Mouse (Mus musculus) CH12.LX (cell line): ENCODE measurements around the gene Rcan2. TPM values are rescaled to one million over a fixed set of nuclear protein-coding genes. Genes with fewer than 3 reads are reported as not detected.

Source experiments
- DNase-seq: peaks from one replicate; pipeline ENCODE4 v3.0.0-alpha.2; 2013; ENCODE audit errors: extremely low read depth
- H3K27ac ChIP-seq: 2 replicates; pipeline ENCODE4 v1.5.1; 2012; ENCODE audit warnings: low read depth, mild to moderate bottlenecking, control low read depth, moderate library complexity; ENCODE audit not compliant: insufficient read depth
- H3K27me3 ChIP-seq: replicated peaks from 2 replicates; pipeline ENCODE3; 2012; ENCODE audit warnings: inconsistent platforms
- H3K36me3 ChIP-seq, 2 experiments: replicated peaks in 1 of 2; 2 replicates each; pipeline versions ENCODE3 to v1.6.1; 2012; ENCODE audit warnings: inconsistent platforms in 1 of 2, low read length in 1 of 2, mild to moderate bottlenecking in 1 of 2, mixed read lengths in 1 of 2, moderate library complexity in 1 of 2; ENCODE audit not compliant: control insufficient read depth in 1 of 2, insufficient read depth in 1 of 2
- H3K4me1 ChIP-seq, 2 experiments: 2 replicates each; pipeline ENCODE4 v1.6.1; 2012; ENCODE audit warnings: inconsistent platforms in 1 of 2, moderate library complexity in 1 of 2; ENCODE audit not compliant: insufficient read depth in 2 of 2, control insufficient read depth in 1 of 2
- H3K4me2 ChIP-seq: 2 replicates; pipeline ENCODE4 v1.6.1; 2012; ENCODE audit warnings: low read depth, mild to moderate bottlenecking, control low read depth; ENCODE audit not compliant: poor library complexity, insufficient read depth, severe bottlenecking
- H3K4me3 ChIP-seq, 3 experiments: fragments of 150-350 bp in 1 of 3; sonication (generic) in 1 of 3; replicated peaks in 1 of 3; 2 replicates each; pipeline versions ENCODE3 to v1.5.1; 2011 to 2012; ENCODE audit warnings: low read depth in 2 of 3, low read length in 2 of 3, mild to moderate bottlenecking in 2 of 3, moderate library complexity in 2 of 3, control low read depth in 1 of 3, improper control_type of control experiment in 1 of 3, inconsistent platforms in 1 of 3, mixed read lengths in 1 of 3; ENCODE audit not compliant: poor library complexity in 1 of 3
- H3K79me2 ChIP-seq: replicated peaks from 2 replicates; pipeline ENCODE4 v1.6.1; 2012; ENCODE audit warnings: mild to moderate bottlenecking, moderate library complexity; ENCODE audit not compliant: control insufficient read depth, poor library complexity, insufficient read depth, severe bottlenecking; ENCODE audit errors: extremely low read depth
- H3K9ac ChIP-seq: 2 replicates; pipeline ENCODE4 v1.6.1; 2012; ENCODE audit warnings: low read depth, mild to moderate bottlenecking, control low read depth, moderate library complexity; ENCODE audit not compliant: insufficient read depth
- H3K9me3 ChIP-seq: replicated peaks from 2 replicates; pipeline ENCODE3; 2012; ENCODE audit warnings: low read length, inconsistent platforms, mixed read lengths
- BHLHE40 ChIP-seq: IDR thresholded peaks from 2 replicates; pipeline ENCODE4 v1.6.1; 2011; ENCODE audit warnings: mild to moderate bottlenecking, low read depth, low read length, improper control_type of control experiment
- CTCF ChIP-seq, 2 experiments: IDR thresholded peaks in 1 of 2; conservative IDR thresholded peaks in 1 of 2; 2 replicates each; pipeline ENCODE4 v1.5.1; 2011 to 2012; ENCODE audit warnings: low read depth in 2 of 2, low read length in 2 of 2, improper control_type of control experiment in 1 of 2, inconsistent platforms in 1 of 2, mild to moderate bottlenecking in 1 of 2, moderate library complexity in 1 of 2
- E2F4 ChIP-seq: IDR thresholded peaks from 2 replicates; pipeline ENCODE4 v1.6.1; 2011; ENCODE audit warnings: low read depth, low read length, improper control_type of control experiment; ENCODE audit not compliant: insufficient replicate concordance
- EP300 ChIP-seq: IDR thresholded peaks from 2 replicates; pipeline ENCODE4 v1.6.1; 2011; ENCODE audit warnings: low read length, improper control_type of control experiment
- IRF4 ChIP-seq: IDR thresholded peaks from 2 replicates; pipeline ENCODE4 v1.6.1; 2014; ENCODE audit warnings: low read depth, mild to moderate bottlenecking, inconsistent platforms, low read length, improper control_type of control experiment
- KAT2A ChIP-seq: IDR thresholded peaks from 2 replicates; pipeline ENCODE4 v1.6.1; 2012; ENCODE audit warnings: low read length, improper control_type of control experiment, inconsistent platforms; ENCODE audit not compliant: insufficient replicate concordance
- MAFK ChIP-seq: IDR thresholded peaks from 2 replicates; pipeline ENCODE4 v1.6.1; 2011; ENCODE audit warnings: low read length, improper control_type of control experiment; ENCODE audit not compliant: insufficient replicate concordance
- MAX ChIP-seq: IDR thresholded peaks from 2 replicates; pipeline ENCODE4 v1.6.1; 2011; ENCODE audit warnings: low read length, improper control_type of control experiment
- MEF2A ChIP-seq: IDR thresholded peaks from 2 replicates; pipeline ENCODE4 v1.6.1; 2014; ENCODE audit warnings: low read depth, mild to moderate bottlenecking, inconsistent platforms, low read length, improper control_type of control experiment, borderline replicate concordance
- POLR2A ChIP-seq: IDR thresholded peaks from 2 replicates; pipeline ENCODE4 v1.6.1; 2011; ENCODE audit warnings: low read depth, mild to moderate bottlenecking, improper control_type of control experiment, low read length
- POLR2AphosphoS2 ChIP-seq: IDR thresholded peaks from 2 replicates; pipeline ENCODE4 v1.6.1; 2011; ENCODE audit warnings: low read depth, low read length, improper control_type of control experiment
- RAD21 ChIP-seq: IDR thresholded peaks from 2 replicates; pipeline ENCODE4 v1.6.1; 2011; ENCODE audit warnings: low read depth, mild to moderate bottlenecking, low read length, improper control_type of control experiment, moderate library complexity
- RCOR1 ChIP-seq: conservative IDR thresholded peaks from 2 replicates; pipeline ENCODE4 v1.6.1; 2012; ENCODE audit warnings: low read depth, mild to moderate bottlenecking, inconsistent platforms, low read length, improper control_type of control experiment
- SIN3A ChIP-seq: IDR thresholded peaks from 2 replicates; pipeline ENCODE4 v1.6.1; 2012; ENCODE audit warnings: low read length, improper control_type of control experiment, inconsistent platforms
- SMC3 ChIP-seq: IDR thresholded peaks from 2 replicates; pipeline ENCODE4 v1.6.1; 2011; ENCODE audit warnings: low read depth, low read length, improper control_type of control experiment
- TBP ChIP-seq: conservative IDR thresholded peaks from 2 replicates; pipeline ENCODE4 v1.6.1; 2011; ENCODE audit warnings: low read depth, low read length, improper control_type of control experiment
- TCF12 ChIP-seq: IDR thresholded peaks from 2 replicates; pipeline ENCODE4 v1.6.1; 2014; ENCODE audit warnings: low read depth, mild to moderate bottlenecking, inconsistent platforms, low read length, improper control_type of control experiment
- UBTF ChIP-seq: IDR thresholded peaks from 2 replicates; pipeline ENCODE4 v1.6.1; 2012; ENCODE audit warnings: low read depth, mild to moderate bottlenecking, inconsistent platforms, low read length, improper control_type of control experiment, moderate library complexity
- ZKSCAN1 ChIP-seq: IDR thresholded peaks from 2 replicates; pipeline ENCODE4 v1.6.1; 2012; ENCODE audit warnings: low read depth, inconsistent platforms, low read length, improper control_type of control experiment, borderline replicate concordance
- ZNF384 ChIP-seq: IDR thresholded peaks from 2 replicates; pipeline ENCODE4 v1.6.1; 2012; ENCODE audit warnings: low read depth, low read length, improper control_type of control experiment, inconsistent platforms
- dilution Hi-C: fragments of 300-500 bp; cut with MboI; formaldehyde crosslinking; loops from 2 replicates; pipeline ENCODE4 v1.14.3; 2020; ENCODE audit warnings: low sequenced_read_pairs; ENCODE audit not compliant: extremely low pct_unique_long_range_greater_than_20kb, extremely low pct_ligation_motif_present
- in situ Hi-C: fragments of 300-500 bp; cut with MboI; formaldehyde crosslinking; loops from 3 replicates; pipeline ENCODE4 v1.14.3; 2019; ENCODE audit warnings: low sequenced_read_pairs, low pct_ligation_motif_present, low pct_unique_long_range_greater_than_20kb, mixed read lengths
- polyA plus RNA-seq: library from polyadenylated mRNA; unstranded; fragments of >175 nt; gene quantifications from 2 replicates; pipeline ENCODE4 v1.2.1, GENCODE M21; 2012; ENCODE audit warnings: low read depth; ENCODE audit not compliant: insufficient read length
- total RNA-seq, 2 experiments: library from RNA; depleted of rRNA; stranded (reverse); fragments of 300-350 nt in 1 of 2; fragments of >200 nt in 1 of 2; gene quantifications; 2 replicates each; pipeline ENCODE4 v1.2.3; 2012 to 2014

The Rcan2 gene
- total and polyA plus RNA-seq, 3 experiments, result 0.32 to 1.5 TPM; not detected in 1

DNA sequence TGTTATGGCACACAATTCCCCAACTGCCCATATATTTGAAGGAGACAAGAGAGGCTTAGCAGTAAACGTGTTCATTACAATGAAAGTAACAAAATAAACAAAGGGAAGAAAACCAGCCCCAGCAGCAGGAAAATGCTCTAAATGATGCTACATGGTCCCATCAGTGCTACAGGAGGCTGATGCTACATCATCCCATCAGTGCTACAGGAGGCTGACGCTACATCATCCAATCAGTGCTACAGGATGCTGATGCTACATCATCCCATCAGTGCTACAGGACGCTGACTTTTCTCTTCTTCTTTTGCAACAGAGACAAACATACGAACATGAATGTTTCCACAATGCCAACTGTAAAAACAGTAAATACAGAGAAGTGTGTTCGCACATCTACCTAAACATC, 73.3 kb downstream of the Rcan2 start (continued):
- no peak for TF ChIP-seq KAT2A
- TF ChIP-seq E2F4, result no peak
- TF ChIP-seq POLR2AphosphoS2, result no peak

GRCm38 (mm10) chr17:43877425-43877824, 76.3 kb downstream of the Rcan2 start:
- Histone ChIP-seq H3K27me3 (peaks cover 9% of the 10 kb centered on the region), H3K4me2 (no peak overlapping the region), H3K79me2 (no peaks in the 10 kb centered on the region), H3K4me1 (no peaks in the 10 kb centered on the region), H3K9me3 (no peaks in the 10 kb centered on the region), H3K4me3 (no peak overlapping the region), H3K36me3 (no peaks in the 10 kb centered on the region), H3K9ac (no peak overlapping the region), H3K27ac (no peak overlapping the region)
- in situ Hi-C loops, result loop anchor here (25.0 kb wide), 1 partner anchor 160 kb away; no protein-coding TSS in a partner anchor
- dilution Hi-C loops, result no loop called here
- no peak for DNase-seq
- no peak for TF ChIP-seq TCF12
- TF ChIP-seq MAFK, result peak; percentile 73
- no peak for TF ChIP-seq MEF2A

DNA sequence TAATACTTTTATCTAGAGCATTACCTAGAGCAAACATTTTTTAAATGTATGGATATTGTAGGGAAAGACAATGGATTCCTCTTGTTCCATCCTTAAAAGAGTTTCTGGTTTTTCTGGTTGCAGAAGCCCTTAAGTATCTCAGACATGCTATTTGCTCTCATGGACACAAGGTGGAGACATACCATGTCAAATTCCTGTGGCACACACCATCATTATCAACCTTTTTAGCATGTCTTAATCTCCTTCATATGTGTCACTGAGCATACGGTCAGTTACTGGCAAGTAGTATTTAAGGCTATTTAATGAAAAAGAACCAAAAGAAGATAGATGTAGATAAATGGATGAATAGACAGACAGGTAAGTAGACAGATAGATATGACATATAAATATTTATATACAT, 81.9 kb downstream of the Rcan2 start:
- DNase-seq, result peak; percentile 25
- dilution Hi-C loops (no loop called here), in situ Hi-C loops (loop anchor here (25.0 kb wide), 1 partner anchor 154 kb away; no protein-coding TSS in a partner anchor)
- H3K27ac ChIP-seq, result no peak overlapping the region
- H3K9ac ChIP-seq, result no peak overlapping the region
- H3K9me3 ChIP-seq, result no peaks in the 10 kb centered on the region
- no peak overlapping the region for H3K4me3 ChIP-seq
- H3K27me3 ChIP-seq, result peaks cover 6% of the 10 kb centered on the region
- no peaks in the 10 kb centered on the region for H3K36me3 ChIP-seq
- no peak overlapping the region for H3K4me2 ChIP-seq
- H3K4me1 ChIP-seq, result no peaks in the 10 kb centered on the region
- H3K79me2 ChIP-seq, result no peaks in the 10 kb centered on the region
- TF ChIP-seq MAX (no peak), ZKSCAN1 (no peak), SIN3A (no peak), SMC3 (peak; percentile 60), TBP (no peak), BHLHE40 (no peak), ZNF384 (no peak), POLR2AphosphoS2 (no peak), EP300 (no peak), RCOR1 (no peak), RAD21 (peak; percentile 62), UBTF (no peak), POLR2A (no peak), IRF4 (no peak), CTCF (conservative IDR thresholded peaks at IDR 0.05 in 1 of 2, IDR thresholded peaks at IDR 0.05 in 1 of 2; ENCODE audit: low read depth in 2 of 2, low read length in 2 of 2) (peak; percentile 12 to 63; a peak in 2 of 4 replicates)
